Mouse (Mus musculus): Measurements from ENCODE around the gene Ccdc153. TPM values are rescaled to one million over a fixed set of nuclear protein-coding genes. Genes with fewer than 3 reads are reported as not detected.

Ccdc153 gene
- polyA plus RNA-seq, 1 experiment from 2014 or later = not detected

Other genes starting within 250 kb of the Ccdc153 start
- 0.15 and 1.1 TPM in 2 replicates for gene Thy1, start 197.3 kb upstream of the Ccdc153 start, polyA plus RNA-seq (2016; fragmentation: Nextera tagmentation; extraction: Ambion mirVana)
- 36.1 and 59.0 TPM in 2 replicates for gene Usp2, start 173.7 kb upstream of the Ccdc153 start, polyA plus RNA-seq (2016; fragmentation: Nextera tagmentation; extraction: Ambion mirVana)
- 0.21 TPM in 1 of 2 replicates, not detected in the other for gene Mfrp, start 138.9 kb upstream of the Ccdc153 start, polyA plus RNA-seq (2016; fragmentation: Nextera tagmentation; extraction: Ambion mirVana)
- 0.50 TPM in 1 of 2 replicates, not detected in the other for gene C1qtnf5, start 133.4 kb upstream of the Ccdc153 start, polyA plus RNA-seq (2016; fragmentation: Nextera tagmentation; extraction: Ambion mirVana)
- gene Gm49380, start 127.2 kb upstream of the Ccdc153 start, polyA plus RNA-seq (2016; fragmentation: Nextera tagmentation; extraction: Ambion mirVana) = 0.07 and 0.18 TPM in 2 replicates
- gene Rnf26, start 127.2 kb upstream of the Ccdc153 start, polyA plus RNA-seq (2016; fragmentation: Nextera tagmentation; extraction: Ambion mirVana) = 53.6 and 55.8 TPM in 2 replicates
- gene Mcam, start 106.2 kb upstream of the Ccdc153 start, polyA plus RNA-seq (2016; fragmentation: Nextera tagmentation; extraction: Ambion mirVana) = 34.6 and 67.0 TPM in 2 replicates
- gene Cbl, start 6.6 kb upstream of the Ccdc153 start, polyA plus RNA-seq (2016; fragmentation: Nextera tagmentation; extraction: Ambion mirVana) = 16.2 and 16.3 TPM in 2 replicates
- gene Pdzd3, start 10.8 kb downstream of the Ccdc153 start, polyA plus RNA-seq (2016; fragmentation: Nextera tagmentation; extraction: Ambion mirVana) = not detected in 2 replicates
- gene Nlrx1, start 27.9 kb downstream of the Ccdc153 start, polyA plus RNA-seq (2016; fragmentation: Nextera tagmentation; extraction: Ambion mirVana) = 3.1 and 4.7 TPM in 2 replicates
- 3.4 and 3.9 TPM in 2 replicates for gene Abcg4, start 47.9 kb downstream of the Ccdc153 start, polyA plus RNA-seq (2016; fragmentation: Nextera tagmentation; extraction: Ambion mirVana)
- gene Hinfp, start 65.0 kb downstream of the Ccdc153 start, polyA plus RNA-seq (2016; fragmentation: Nextera tagmentation; extraction: Ambion mirVana) = 23.5 and 25.0 TPM in 2 replicates
- gene C2cd2l, start 79.6 kb downstream of the Ccdc153 start, polyA plus RNA-seq (2016; fragmentation: Nextera tagmentation; extraction: Ambion mirVana) = 6.9 and 9.5 TPM in 2 replicates
- 35.2 and 36.6 TPM in 2 replicates for gene Dpagt1, start 85.3 kb downstream of the Ccdc153 start, polyA plus RNA-seq (2016; fragmentation: Nextera tagmentation; extraction: Ambion mirVana)
- gene H2afx, start 94.0 kb downstream of the Ccdc153 start, polyA plus RNA-seq (2016; fragmentation: Nextera tagmentation; extraction: Ambion mirVana) = 258 and 270 TPM in 2 replicates
- 276 and 285 TPM in 2 replicates for gene Hmbs, start 103.6 kb downstream of the Ccdc153 start, polyA plus RNA-seq (2016; fragmentation: Nextera tagmentation; extraction: Ambion mirVana)
- gene Vps11, start 121.0 kb downstream of the Ccdc153 start, polyA plus RNA-seq (2016; fragmentation: Nextera tagmentation; extraction: Ambion mirVana) = 22.8 and 26.3 TPM in 2 replicates
- 23.4 and 25.0 TPM in 2 replicates for gene Hyou1, start 138.8 kb downstream of the Ccdc153 start, polyA plus RNA-seq (2016; fragmentation: Nextera tagmentation; extraction: Ambion mirVana)
- 25.3 and 33.4 TPM in 2 replicates for gene Slc37a4, start 156.2 kb downstream of the Ccdc153 start, polyA plus RNA-seq (2016; fragmentation: Nextera tagmentation; extraction: Ambion mirVana)
- gene Rps25, start 166.5 kb downstream of the Ccdc153 start, polyA plus RNA-seq (2016; fragmentation: Nextera tagmentation; extraction: Ambion mirVana) = 1,461 and 1,463 TPM in 2 replicates
- gene Trappc4, start 166.9 kb downstream of the Ccdc153 start, polyA plus RNA-seq (2016; fragmentation: Nextera tagmentation; extraction: Ambion mirVana) = 104 and 117 TPM in 2 replicates
- gene Ccdc84, start 177.9 kb downstream of the Ccdc153 start, polyA plus RNA-seq (2016; fragmentation: Nextera tagmentation; extraction: Ambion mirVana) = 21.9 and 28.0 TPM in 2 replicates
- gene Foxr1, start 200.5 kb downstream of the Ccdc153 start, polyA plus RNA-seq (2016; fragmentation: Nextera tagmentation; extraction: Ambion mirVana) = not detected in 2 replicates
- gene Upk2, start 214.3 kb downstream of the Ccdc153 start, polyA plus RNA-seq (2016; fragmentation: Nextera tagmentation; extraction: Ambion mirVana) = 0.26 TPM in 1 of 2 replicates, not detected in the other
- 7.6 and 9.6 TPM in 2 replicates for gene Bcl9l, start 242.1 kb downstream of the Ccdc153 start, polyA plus RNA-seq (2016; fragmentation: Nextera tagmentation; extraction: Ambion mirVana)

Data from heart, embryonic 10.5 days (tissue).